Mouse (Mus musculus): ENCODE measurements around the gene Brd1. TPM values are rescaled to one million over a fixed set of nuclear protein-coding genes. Genes with fewer than 3 reads are reported as not detected.
A peak's percentile ranks its signal among the peaks of the same experiment; 100 is the strongest.

Brd1 gene
- polyA plus RNA-seq, 1 experiment from 2014 or later: 30.4 TPM

DNA sequence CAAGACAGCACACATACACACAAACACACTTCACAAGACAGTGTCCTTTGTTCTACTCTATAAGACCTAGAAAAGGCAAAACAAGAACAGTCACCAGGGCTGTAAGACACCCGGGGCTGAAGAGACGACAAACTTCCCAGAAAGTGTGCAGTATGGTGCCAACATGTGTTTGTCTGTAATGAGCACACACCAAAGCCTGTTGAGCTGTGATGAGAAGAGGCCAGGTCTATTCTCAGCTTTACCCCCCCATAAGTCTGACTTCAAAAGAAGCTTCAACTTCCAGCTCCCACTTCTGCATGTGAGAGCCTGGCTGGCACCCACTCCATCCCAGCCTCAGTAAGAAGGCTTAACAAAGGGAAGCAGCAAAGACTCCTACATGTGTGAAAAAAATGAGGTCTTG, 65.3 kb downstream of the Brd1 start:
- no peaks in the 10 kb centered on the region for H3K4me1 ChIP-seq (ENCODE audit: control insufficient read depth, insufficient read depth, low read length)
- 90% methylated on average over 2 of the region's 2 CpGs for WGBS
- H3K4me3 ChIP-seq (ENCODE audit: low read depth, low read length): no peak overlapping the region
- H3K9ac ChIP-seq (ENCODE audit: low read length): no peak overlapping the region
- no peak for ATAC-seq (ENCODE audit: insufficient number of reproducible peaks, low FRiP score, low TSS enrichment, low read depth)
- no peaks in the 10 kb centered on the region for H3K27me3 ChIP-seq (ENCODE audit: control insufficient read depth, insufficient read depth, low read length)
- H3K9me3 ChIP-seq (ENCODE audit: control insufficient read depth, low read length): no peaks in the 10 kb centered on the region
- H3K36me3 ChIP-seq (ENCODE audit: control insufficient read depth, insufficient read depth, low read length): no peaks in the 10 kb centered on the region
- H3K4me2 ChIP-seq (ENCODE audit: low read depth, severe bottlenecking): no peak overlapping the region
- no peak overlapping the region for H3K27ac ChIP-seq (replicated peaks; ENCODE audit: low read depth, low read length)
- no peak for DNase-seq (ENCODE audit: low spot score)

DNA sequence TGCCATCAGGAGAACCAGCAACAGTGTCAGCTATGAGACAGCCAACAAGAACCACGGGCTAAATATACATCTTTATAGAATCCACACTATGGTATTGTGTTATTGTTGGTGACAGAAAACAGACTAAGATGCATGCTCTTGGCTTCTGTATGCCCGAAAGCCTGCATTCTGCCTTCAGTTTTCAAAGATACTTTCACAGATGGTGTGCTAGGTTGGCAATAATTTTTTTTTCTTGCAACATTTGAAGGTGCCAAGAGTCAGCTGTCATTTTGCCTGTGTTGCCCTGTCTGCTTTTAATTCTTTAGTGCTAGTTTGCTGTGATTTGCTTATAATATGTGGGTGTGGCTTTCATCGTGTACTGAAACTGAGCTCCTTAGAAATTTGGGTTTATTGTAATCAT, 66.4 kb downstream of the Brd1 start:
- DNase-seq (ENCODE audit: low spot score): no peak
- Histone ChIP-seq H3K9me3 (ENCODE audit: control insufficient read depth, low read length) (no peaks in the 10 kb centered on the region), H3K4me3 (ENCODE audit: low read depth, low read length) (no peak overlapping the region), H3K4me2 (ENCODE audit: low read depth, severe bottlenecking) (no peak overlapping the region), H3K36me3 (ENCODE audit: control insufficient read depth, insufficient read depth, low read length) (no peaks in the 10 kb centered on the region), H3K4me1 (ENCODE audit: control insufficient read depth, insufficient read depth, low read length) (no peaks in the 10 kb centered on the region), H3K27ac (replicated peaks; ENCODE audit: low read depth, low read length) (no peak overlapping the region), H3K9ac (ENCODE audit: low read length) (no peak overlapping the region), H3K27me3 (ENCODE audit: control insufficient read depth, insufficient read depth, low read length) (peaks cover 7% of the 10 kb centered on the region; the same call in 1 of the 2 replicates)
- ATAC-seq (ENCODE audit: insufficient number of reproducible peaks, low FRiP score, low TSS enrichment, low read depth): no peak
- 81% methylated on average over 3 of the region's 3 CpGs for WGBS

DNA sequence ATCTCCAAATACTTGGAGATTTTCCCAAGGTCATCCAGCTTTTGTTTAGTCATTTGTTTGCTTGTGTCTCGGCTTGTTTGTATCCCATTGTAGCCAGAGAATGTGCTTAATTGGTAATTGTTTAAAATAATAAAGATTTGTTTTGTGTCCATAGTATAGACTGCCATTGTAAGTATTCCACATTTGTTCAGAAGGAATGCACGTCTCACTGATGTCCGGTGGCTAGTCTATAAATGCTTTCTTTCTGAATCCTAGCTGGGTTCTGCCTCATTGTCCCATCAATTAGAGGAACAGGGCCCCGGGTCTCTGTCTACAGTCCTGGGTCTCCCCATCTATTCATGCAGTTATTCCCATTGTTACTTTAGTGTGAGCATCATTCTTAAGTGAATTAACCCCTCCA, 68.2 kb downstream of the Brd1 start:
- no peak for ATAC-seq (ENCODE audit: insufficient number of reproducible peaks, low FRiP score, low TSS enrichment, low read depth)
- 91% methylated on average over 4 of the region's 4 CpGs for WGBS

DNA sequence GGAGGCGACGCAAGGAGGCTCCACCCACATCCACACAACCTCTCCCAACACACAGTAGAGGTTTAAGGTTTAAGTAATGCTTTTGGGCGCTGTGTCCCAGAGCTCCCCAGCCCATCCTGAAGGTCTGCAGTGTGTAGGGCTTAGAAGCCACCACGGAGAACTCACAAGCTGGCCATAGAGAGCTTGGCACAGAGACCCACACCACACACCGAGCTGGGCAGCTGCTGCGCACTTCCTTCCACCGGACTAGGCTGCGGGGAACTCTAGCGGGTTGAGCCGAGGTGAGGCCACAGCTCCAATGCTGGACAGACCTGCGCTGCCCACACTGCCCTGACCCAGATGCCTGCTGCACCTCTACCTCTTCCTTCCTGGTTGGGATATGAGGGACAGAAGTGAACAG, 71.0 kb downstream of the Brd1 start:
- Histone ChIP-seq H3K27ac (replicated peaks; ENCODE audit: low read depth, low read length) (no peak overlapping the region), H3K9ac (ENCODE audit: low read length) (no peak overlapping the region), H3K4me2 (ENCODE audit: low read depth, severe bottlenecking) (no peak overlapping the region), H3K36me3 (ENCODE audit: control insufficient read depth, insufficient read depth, low read length) (no peaks in the 10 kb centered on the region), H3K27me3 (ENCODE audit: control insufficient read depth, insufficient read depth, low read length) (peaks cover 7% of the 10 kb centered on the region; the same call in 1 of the 2 replicates), H3K4me3 (ENCODE audit: low read depth, low read length) (no peak overlapping the region), H3K9me3 (ENCODE audit: control insufficient read depth, low read length) (no peaks in the 10 kb centered on the region), H3K4me1 (ENCODE audit: control insufficient read depth, insufficient read depth, low read length) (no peaks in the 10 kb centered on the region)
- 35% methylated on average over 11 of the region's 11 CpGs for WGBS
- DNase-seq (ENCODE audit: low spot score) (no peak), ATAC-seq (ENCODE audit: insufficient number of reproducible peaks, low FRiP score, low TSS enrichment, low read depth) (no peak)

More for the DNA sequence above, 68.2 kb downstream of the Brd1 start:
- Histone ChIP-seq H3K9ac (ENCODE audit: low read length) (no peak overlapping the region), H3K36me3 (ENCODE audit: control insufficient read depth, insufficient read depth, low read length) (no peaks in the 10 kb centered on the region), H3K27ac (replicated peaks; ENCODE audit: low read depth, low read length) (no peak overlapping the region), H3K27me3 (ENCODE audit: control insufficient read depth, insufficient read depth, low read length) (peaks cover 7% of the 10 kb centered on the region; the same call in 1 of the 2 replicates), H3K9me3 (ENCODE audit: control insufficient read depth, low read length) (no peaks in the 10 kb centered on the region), H3K4me3 (ENCODE audit: low read depth, low read length) (no peak overlapping the region), H3K4me1 (ENCODE audit: control insufficient read depth, insufficient read depth, low read length) (no peaks in the 10 kb centered on the region), H3K4me2 (ENCODE audit: low read depth, severe bottlenecking) (no peak overlapping the region)
- DNase-seq (ENCODE audit: low spot score): no peak

DNA sequence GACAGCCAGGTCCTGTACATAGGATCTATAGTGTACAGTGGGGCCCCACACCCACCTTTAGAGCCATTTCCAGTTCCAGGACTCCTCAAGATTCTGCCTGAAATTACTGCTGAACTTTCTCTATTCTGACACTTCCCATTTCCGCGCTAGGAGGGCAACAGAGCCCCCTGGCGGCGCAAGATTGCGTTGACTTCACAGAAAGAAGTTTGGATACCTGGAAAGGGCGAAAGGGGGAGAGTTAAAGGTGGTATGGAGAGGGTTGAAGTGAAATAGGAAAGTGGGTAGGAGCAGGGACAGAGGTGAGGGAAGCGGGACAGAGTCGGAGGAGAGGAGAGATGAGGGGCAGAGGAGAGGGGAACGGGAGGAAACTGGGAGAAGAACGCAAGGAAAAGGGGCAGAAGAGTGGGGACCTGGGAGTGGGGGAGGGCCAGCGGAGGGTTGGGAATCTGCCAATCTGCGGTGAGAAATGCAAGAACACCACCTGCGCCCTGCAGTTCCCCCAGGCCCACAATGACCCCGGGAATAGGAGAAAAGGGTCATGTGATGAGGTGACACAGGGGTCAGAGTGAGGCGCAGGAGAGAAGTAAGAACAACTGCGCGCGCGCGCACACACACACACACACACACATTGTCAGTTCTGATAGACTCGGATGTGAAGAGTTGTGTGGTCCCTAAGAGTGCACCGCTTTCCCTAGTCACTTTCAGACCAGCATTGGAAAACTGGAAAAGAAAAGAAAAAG, 71.8 kb downstream of the Brd1 start:
- WGBS: 9% methylated on average over 22 of the region's 22 CpGs
- H3K9me3 ChIP-seq (ENCODE audit: control insufficient read depth, low read length): no peaks in the 10 kb centered on the region
- no peak for ATAC-seq (ENCODE audit: insufficient number of reproducible peaks, low FRiP score, low TSS enrichment, low read depth)

DNA sequence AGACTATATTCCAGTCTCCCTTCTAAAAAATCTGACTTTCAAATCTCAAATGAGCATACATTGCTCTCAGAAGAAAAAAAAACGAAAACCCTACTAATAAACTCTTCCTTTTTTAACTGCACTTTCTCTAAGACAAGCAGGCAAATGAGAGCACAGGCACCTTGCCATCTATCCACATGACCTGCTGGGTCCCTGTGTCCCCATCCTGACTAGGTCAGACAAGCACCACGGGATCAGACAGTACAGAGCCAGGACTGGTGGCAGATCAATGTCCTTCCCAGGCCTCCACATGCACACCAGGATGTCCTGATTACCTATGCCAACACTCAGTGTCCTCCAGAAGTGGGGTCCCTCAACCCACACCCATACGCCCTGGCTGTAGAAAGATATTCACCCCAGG, 72.4 kb downstream of the Brd1 start:
- Histone ChIP-seq H3K9me3 (ENCODE audit: control insufficient read depth, low read length) (no peaks in the 10 kb centered on the region), H3K36me3 (ENCODE audit: control insufficient read depth, insufficient read depth, low read length) (no peaks in the 10 kb centered on the region), H3K27ac (replicated peaks; ENCODE audit: low read depth, low read length) (no peak overlapping the region), H3K4me2 (ENCODE audit: low read depth, severe bottlenecking) (no peak overlapping the region), H3K4me3 (ENCODE audit: low read depth, low read length) (no peak overlapping the region), H3K27me3 (ENCODE audit: control insufficient read depth, insufficient read depth, low read length) (peaks cover 7% of the 10 kb centered on the region; the same call in 1 of the 2 replicates), H3K9ac (ENCODE audit: low read length) (no peak overlapping the region), H3K4me1 (ENCODE audit: control insufficient read depth, insufficient read depth, low read length) (no peaks in the 10 kb centered on the region)
- WGBS: 72% methylated on average over 3 of the region's 3 CpGs
- DNase-seq (ENCODE audit: low spot score) (no peak), ATAC-seq (ENCODE audit: insufficient number of reproducible peaks, low FRiP score, low TSS enrichment, low read depth) (no peak)

More for the DNA sequence above, 71.8 kb downstream of the Brd1 start:
- H3K27me3 ChIP-seq (ENCODE audit: control insufficient read depth, insufficient read depth, low read length): peaks cover 7% of the 10 kb centered on the region; the same call in 1 of the 2 replicates
- no peak overlapping the region for H3K4me3 ChIP-seq (ENCODE audit: low read depth, low read length)
- no peak overlapping the region for H3K27ac ChIP-seq (replicated peaks; ENCODE audit: low read depth, low read length)
- no peaks in the 10 kb centered on the region for H3K36me3 ChIP-seq (ENCODE audit: control insufficient read depth, insufficient read depth, low read length)
- H3K4me1 ChIP-seq (ENCODE audit: control insufficient read depth, insufficient read depth, low read length): no peaks in the 10 kb centered on the region
- no peak overlapping the region for H3K9ac ChIP-seq (ENCODE audit: low read length)
- peak overlapping the region; percentile 4; the same call in 1 of the 2 replicates for H3K4me2 ChIP-seq (ENCODE audit: low read depth, severe bottlenecking)
- DNase-seq (ENCODE audit: low spot score): peak; percentile 77

DNA sequence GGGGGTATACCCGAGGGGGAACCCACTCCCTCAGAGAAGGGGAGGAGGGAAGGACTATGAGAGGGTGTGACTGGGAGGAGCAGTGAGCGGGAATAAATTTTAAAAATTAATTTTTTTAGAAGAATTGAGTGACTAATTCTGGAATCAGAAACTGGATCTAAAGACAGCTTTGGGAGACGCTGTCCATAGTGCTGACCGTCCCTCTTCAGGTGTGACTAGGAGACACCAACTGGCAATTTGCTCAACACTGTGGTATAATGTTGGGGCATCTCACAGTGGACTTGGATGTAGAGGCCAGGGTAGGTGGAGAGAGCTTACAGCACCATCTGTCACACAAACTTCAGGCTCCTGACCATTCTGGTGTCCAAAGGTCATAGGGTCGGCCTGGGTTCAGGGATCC, 82.0 kb downstream of the Brd1 start:
- H3K4me3 ChIP-seq (ENCODE audit: low read depth, low read length): no peak overlapping the region
- H3K4me2 ChIP-seq (ENCODE audit: low read depth, severe bottlenecking): no peak overlapping the region
- WGBS: 52% methylated on average over 5 of the region's 5 CpGs
- H3K9ac ChIP-seq (ENCODE audit: low read length): no peak overlapping the region
- H3K9me3 ChIP-seq (ENCODE audit: control insufficient read depth, low read length): no peaks in the 10 kb centered on the region
- H3K4me1 ChIP-seq (ENCODE audit: control insufficient read depth, insufficient read depth, low read length): no peaks in the 10 kb centered on the region
- no peak for ATAC-seq (ENCODE audit: insufficient number of reproducible peaks, low FRiP score, low TSS enrichment, low read depth)
- no peak overlapping the region for H3K27ac ChIP-seq (replicated peaks; ENCODE audit: low read depth, low read length)
- H3K36me3 ChIP-seq (ENCODE audit: control insufficient read depth, insufficient read depth, low read length): no peaks in the 10 kb centered on the region
- no peaks in the 10 kb centered on the region for H3K27me3 ChIP-seq (ENCODE audit: control insufficient read depth, insufficient read depth, low read length)
- DNase-seq (ENCODE audit: low spot score): peak; percentile 57

DNA sequence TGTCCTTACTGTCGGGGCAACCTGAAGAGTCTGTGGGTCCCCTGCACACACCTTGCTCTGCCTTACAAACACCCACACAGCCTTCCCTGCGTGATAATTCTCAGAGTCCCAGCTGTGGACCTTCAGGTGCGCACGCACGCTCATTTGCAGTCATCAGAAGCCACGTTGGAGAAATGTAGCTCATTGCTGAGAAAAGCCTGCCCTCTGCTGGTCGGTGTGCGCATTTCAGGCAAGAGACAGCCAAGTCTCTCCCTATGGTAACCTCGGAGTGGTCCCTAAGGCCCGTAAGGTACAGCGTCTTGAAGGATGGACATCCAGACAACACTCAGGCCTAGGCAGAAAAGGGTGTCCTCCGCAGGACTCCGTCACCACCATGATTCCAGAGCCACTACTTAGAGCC, 83.0 kb downstream of the Brd1 start:
- no peak for ATAC-seq (ENCODE audit: insufficient number of reproducible peaks, low FRiP score, low TSS enrichment, low read depth)

More for the DNA sequence above, 83.0 kb downstream of the Brd1 start:
- Histone ChIP-seq H3K9me3 (ENCODE audit: control insufficient read depth, low read length) (no peaks in the 10 kb centered on the region), H3K36me3 (ENCODE audit: control insufficient read depth, insufficient read depth, low read length) (no peaks in the 10 kb centered on the region), H3K4me2 (ENCODE audit: low read depth, severe bottlenecking) (no peak overlapping the region), H3K9ac (ENCODE audit: low read length) (no peak overlapping the region), H3K4me1 (ENCODE audit: control insufficient read depth, insufficient read depth, low read length) (no peaks in the 10 kb centered on the region), H3K4me3 (ENCODE audit: low read depth, low read length) (no peak overlapping the region), H3K27ac (replicated peaks; ENCODE audit: low read depth, low read length) (no peak overlapping the region), H3K27me3 (ENCODE audit: control insufficient read depth, insufficient read depth, low read length) (no peaks in the 10 kb centered on the region)
- peak; percentile 83 for DNase-seq (ENCODE audit: low spot score)
- 26% methylated on average over 13 of the region's 13 CpGs for WGBS
